Mouse (Mus musculus) layer of hippocampus, adult 6 months (tissue): Measurements from ENCODE around the gene Actr6. TPM values are rescaled to one million over a fixed set of nuclear protein-coding genes. Genes with fewer than 3 reads are reported as not detected.

Experiments used
- long read RNA-seq, 2 experiments: library from polyadenylated mRNA; unstranded; transcript quantifications; one replicate each; pipeline ENCODE4 v2.0.0; 2019 to 2020
- polyA plus RNA-seq: library from polyadenylated mRNA; unstranded; fragments of <200 nt; fragmentation: Nextera tagmentation; gene quantifications from 2 replicates; pipeline ENCODE4 v1.2.3, GENCODE M21; 2021

The Actr6 gene
- 37.7 and 48.6 TPM in 2 replicates for polyA plus RNA-seq
- long read RNA-seq, experiment 1, transcript Actr6-201 (11 exons, 1,705 nt): major isoform, 17 of 50 reads
- long read RNA-seq, experiment 1, partial matches to known transcripts: 21 of 50 reads
- long read RNA-seq, experiment 1, other reads (novel, unspliced or antisense): 12 of 50 reads
- long read RNA-seq, experiment 2, transcript Actr6-201 (11 exons, 1,705 nt): major isoform, 112 of 139 reads
- long read RNA-seq, experiment 2, partial matches to known transcripts: 2 of 139 reads
- long read RNA-seq, experiment 2, other reads (novel, unspliced or antisense): 25 of 139 reads

GRCm38 (mm10) chr10:89732001-89732794 is at the start of gene Actr6:
TSS of gene Actr6 (minus strand) at chr10:89732295.

GRCm38 (mm10) chr10:89744871-89745665 is 13.0 kb upstream of the Actr6 start, which contains the start of gene Uhrf1bp1l:
TSS of gene Uhrf1bp1l (plus strand) at chr10:89744991.

GRCm38 (mm10) chr10:89686139-89686808 is 45.8 kb downstream of the Actr6 start, which contains the start of gene Scyl2:
TSS of gene Scyl2 (minus strand) at chr10:89686285.

Other genes with a start within 250 kb of the Actr6 start
- 0.06 and 0.09 TPM in 2 replicates for gene Nr1h4, start 198.7 kb downstream of the Actr6 start, polyA plus RNA-seq
- 0.16 and 0.30 TPM in 2 replicates for gene Slc17a8, start 111.0 kb downstream of the Actr6 start, polyA plus RNA-seq
- gene Scyl2, start 46.0 kb downstream of the Actr6 start, polyA plus RNA-seq: 4.2 and 4.7 TPM in 2 replicates
- 48.3 and 54.6 TPM in 2 replicates for gene Uhrf1bp1l, start 12.7 kb upstream of the Actr6 start, polyA plus RNA-seq
- 114 and 125 TPM in 2 replicates for gene Anks1b, start 141.2 kb upstream of the Actr6 start, polyA plus RNA-seq